Mouse (Mus musculus) WW6 (cell line): ENCODE data around the gene 4933414I15Rik.

Experiments used
- DNase-seq: peaks from one replicate; pipeline ENCODE4 v3.0.0-alpha.2; 2013; ENCODE audit warnings: low read depth, low spot score

The 4933414I15Rik gene

GRCm38 (mm10) chr11:50943506-50943905, at the start of gene 4933414I15Rik:
4933414I15Rik (minus strand) TSS chr11:50943765.
- no peak for DNase-seq

- DNase-seq, result no peak
Observed at GRCm38 (mm10) chr11:50981667-50982066, 38.1 kb upstream of the 4933414I15Rik start, which contains the start of gene Olfr1377. Olfr1377 (plus strand) TSS chr11:50981967.

GRCm38 (mm10) chr11:50977216-50977615, 33.7 kb upstream of the 4933414I15Rik start:
- no peak for DNase-seq

GRCm38 (mm10) chr11:50966230-50966629, 22.7 kb upstream of the 4933414I15Rik start, which contains the start of gene Olfr1378:
Olfr1378 (plus strand) TSS chr11:50966530.
- no peak for DNase-seq

GRCm38 (mm10) chr11:50964886-50965285, 21.3 kb upstream of the 4933414I15Rik start:
- no peak for DNase-seq

- DNase-seq, result no peak
Observed at GRCm38 (mm10) chr11:50953665-50954064, 10.1 kb upstream of the 4933414I15Rik start, which contains the start of gene Prop1. Prop1 (minus strand) TSS chr11:50953765.

- DNase-seq, result no peak
Observed at GRCm38 (mm10) chr11:50952290-50952689, 8.7 kb upstream of the 4933414I15Rik start.

- DNase-seq, result no peak
Observed at GRCm38 (mm10) chr11:50942386-50942785, 1.2 kb downstream of the 4933414I15Rik start.

GRCm38 (mm10) chr11:50939621-50940366, 3.8 kb downstream of the 4933414I15Rik start:
- peak; percentile 57 for DNase-seq

GRCm38 (mm10) chr11:50938435-50938834, 5.1 kb downstream of the 4933414I15Rik start:
- no peak for DNase-seq

- DNase-seq, result no peak
Observed at GRCm38 (mm10) chr11:50932040-50932439, 11.5 kb downstream of the 4933414I15Rik start.

- peak; percentile 65 for DNase-seq
Observed at GRCm38 (mm10) chr11:50931451-50931866, 12.1 kb downstream of the 4933414I15Rik start, which contains the start of gene Zfp354b. Zfp354b (minus strand) TSS chr11:50931633.

- DNase-seq, result no peak
Observed at GRCm38 (mm10) chr11:50931021-50931420, 12.5 kb downstream of the 4933414I15Rik start.

GRCm38 (mm10) chr11:50930469-50931014, 13.0 kb downstream of the 4933414I15Rik start:
- DNase-seq, result no peak

GRCm38 (mm10) chr11:50915671-50916320, 27.8 kb downstream of the 4933414I15Rik start, which contains the start of gene Zfp2:
Zfp2 (minus strand) TSS chr11:50916165.
- peak; percentile 93 for DNase-seq

GRCm38 (mm10) chr11:50914461-50914860, 29.1 kb downstream of the 4933414I15Rik start:
- DNase-seq, result no peak

- no peak for DNase-seq
Observed at GRCm38 (mm10) chr11:50913301-50913700, 30.3 kb downstream of the 4933414I15Rik start.

GRCm38 (mm10) chr11:50908136-50908535, 35.4 kb downstream of the 4933414I15Rik start:
- no peak for DNase-seq

- DNase-seq, result peak; percentile 33
Observed at GRCm38 (mm10) chr11:50897359-50897758, 46.2 kb downstream of the 4933414I15Rik start.

- no peak for DNase-seq
Observed at GRCm38 (mm10) chr11:50892441-50892840, 51.1 kb downstream of the 4933414I15Rik start.
